Mouse (Mus musculus) stomach, postnatal 0 days (tissue): ENCODE results near the gene Rnf168. TPM values are rescaled to one million over a fixed set of nuclear protein-coding genes. Genes with fewer than 3 reads are reported as not detected.
"Not testable (repeated sequence)": the region's sequence is repeated elsewhere in the genome, so short reads cannot be mapped to it uniquely, and the experiment has no call there.

ENCODE experiments used
- ATAC-seq: fragments of 200-750 bp; cut with Nextera tagmentation; 2 replicates; pipeline ENCODE4 v1.8.0; 2017; ENCODE audit not compliant: low FRiP score, low TSS enrichment
- DNase-seq: peaks from one replicate; pipeline ENCODE4 v3.0.0-alpha.2; 2016; ENCODE audit warnings: low spot score
- H3K27ac ChIP-seq: fragments of 300-500 bp; sonication (generic); replicated peaks from 2 replicates; pipeline ENCODE4 v1.5.1; 2014; ENCODE audit warnings: mild to moderate bottlenecking, control low read depth
- H3K27me3 ChIP-seq: fragments of 300-500 bp; sonication (generic); 2 replicates; pipeline ENCODE4 v1.6.1; 2014; ENCODE audit warnings: low read length; ENCODE audit not compliant: control insufficient read depth, insufficient read depth
- H3K36me3 ChIP-seq: fragments of 300-500 bp; sonication (generic); 2 replicates; pipeline ENCODE4 v1.6.1; 2014; ENCODE audit warnings: low read length, mixed read lengths; ENCODE audit not compliant: control insufficient read depth, insufficient read depth
- H3K4me1 ChIP-seq: fragments of 300-500 bp; sonication (generic); replicated peaks from 2 replicates; pipeline ENCODE4 v1.6.1; 2014; ENCODE audit warnings: antibody characterized with exemption; ENCODE audit not compliant: control insufficient read depth, insufficient read depth
- H3K4me2 ChIP-seq: fragments of 300-500 bp; sonication (generic); replicated peaks from 2 replicates; pipeline ENCODE4 v1.6.1; 2014; ENCODE audit warnings: low read depth, mild to moderate bottlenecking, control low read depth, moderate library complexity
- H3K4me3 ChIP-seq: fragments of 300-500 bp; sonication (generic); 2 replicates; pipeline ENCODE4 v1.5.1; 2014; ENCODE audit warnings: low read depth, low read length, control low read depth
- H3K9ac ChIP-seq: fragments of 300-500 bp; sonication (generic); 2 replicates; pipeline ENCODE4 v1.6.1; 2014; ENCODE audit warnings: mild to moderate bottlenecking, low read length, control low read depth, mixed read lengths
- H3K9me3 ChIP-seq: fragments of 300-500 bp; sonication (generic); 2 replicates; pipeline ENCODE4 v1.6.1; 2016; ENCODE audit warnings: low read length; ENCODE audit not compliant: control insufficient read depth
- CTCF ChIP-seq: IDR thresholded peaks from 2 replicates; pipeline ENCODE4 v1.5.1; 2016; ENCODE audit warnings: antibody characterized with exemption, low read depth, mild to moderate bottlenecking, moderate library complexity
- EP300 ChIP-seq: optimal IDR thresholded peaks from 2 replicates; pipeline ENCODE3; 2016; ENCODE audit warnings: antibody characterized with exemption
- WGBS: fragments of 180-500 bp; shearing (Covaris S2); extraction: QIAGEN DNeasy Blood & Tissue Kit; methylation state at CpG from one replicate; pipeline ENCODE4 v1.1.7; 2014; 5-methylcytosine and 5-hydroxymethylcytosine counted together
- polyA plus RNA-seq: library from polyadenylated mRNA; unstranded; fragments of >200 nt; fragmentation: Nextera tagmentation; extraction: Ambion mirVana; gene quantifications from 2 replicates; pipeline ENCODE4 v1.2.1, GENCODE M21; 2015

The Rnf168 gene
- polyA plus RNA-seq, 1 experiment from 2014 or later = 20.2 TPM

- DNase-seq = peak; percentile 70
- H3K4me2 ChIP-seq = peak overlapping the region; percentile 79
- 0% methylated on average over 38 of the region's 41 CpGs for WGBS
- no peaks in the 10 kb centered on the region for H3K36me3 ChIP-seq
- TF ChIP-seq CTCF = no peak
- no peaks in the 10 kb centered on the region for H3K9me3 ChIP-seq
- peak overlapping the region; percentile 76 for H3K4me3 ChIP-seq
- no peaks in the 10 kb centered on the region for H3K4me1 ChIP-seq
- peak overlapping the region; percentile 86 for H3K9ac ChIP-seq
- peak; percentile 48 for ATAC-seq
- H3K27ac ChIP-seq = peak overlapping the region; percentile 97
- H3K27me3 ChIP-seq = no peaks in the 10 kb centered on the region
Measured at GRCm38 (mm10) chr16:32246351-32246791, 30.9 kb upstream of the Rnf168 start.

- Histone ChIP-seq H3K9me3 (no peaks in the 10 kb centered on the region), H3K4me3 (peak within 1 kb of the TSS; percentile 76), H3K4me1 (no peaks in the 10 kb centered on the region), H3K36me3 (no peaks in the 10 kb centered on the region), H3K27me3 (no peaks in the 10 kb centered on the region), H3K27ac (peak within 1 kb of the TSS; percentile 97), H3K9ac (peak within 1 kb of the TSS; percentile 86), H3K4me2 (peak within 1 kb of the TSS; percentile 79)
- ATAC-seq = peak; percentile 99
- peak; percentile 98 for DNase-seq
- under 1% methylated on average over 27 of the region's 48 CpGs for WGBS
- TF ChIP-seq CTCF (no peak), EP300 (no peak)
Measured at GRCm38 (mm10) chr16:32246952-32247370, 30.3 kb upstream of the Rnf168 start, which contains the start of the genes Fbxo45 and Wdr53. TSS of gene Fbxo45 (minus strand) at chr16:32247158. TSS of gene Wdr53 (plus strand) at chr16:32247227.

- H3K4me1 ChIP-seq, H3K9ac ChIP-seq, H3K9me3 ChIP-seq, H3K27ac ChIP-seq, ATAC-seq, H3K27me3 ChIP-seq, H3K36me3 ChIP-seq, DNase-seq, H3K4me2 ChIP-seq, H3K4me3 ChIP-seq: not testable (repeated sequence)
- peak; percentile 62 for TF ChIP-seq CTCF
- WGBS = 89% methylated on average over 2 of the region's 2 CpGs
Measured at GRCm38 (mm10) chr16:32264225-32264624, 13.0 kb upstream of the Rnf168 start.

GRCm38 (mm10) chr16:32271291-32271690 lies 6.0 kb upstream of the Rnf168 start, which contains the start of gene Smco1:
TSS of gene Smco1 (plus strand) at chr16:32271468.
- ATAC-seq (no peak), DNase-seq (no peak)
- WGBS = 78% methylated on average over 11 of the region's 11 CpGs
- H3K27ac ChIP-seq = no peak within 1 kb of the TSS
- H3K9ac ChIP-seq = no peak within 1 kb of the TSS
- H3K36me3 ChIP-seq = no peaks in the 10 kb centered on the region
- no peaks in the 10 kb centered on the region for H3K27me3 ChIP-seq
- H3K4me3 ChIP-seq = no peak within 1 kb of the TSS
- no peak for TF ChIP-seq CTCF
- TF ChIP-seq EP300 = no peak
- H3K9me3 ChIP-seq = no peaks in the 10 kb centered on the region
- H3K4me2 ChIP-seq = no peak within 1 kb of the TSS
- H3K4me1 ChIP-seq = no peaks in the 10 kb centered on the region

- H3K9ac ChIP-seq = no peak overlapping the region
- H3K27ac ChIP-seq = no peak overlapping the region
- no peak overlapping the region for H3K4me2 ChIP-seq
- TF ChIP-seq EP300 (no peak), CTCF (peak; percentile 63)
- peak; percentile 35 for DNase-seq
- H3K36me3 ChIP-seq = no peaks in the 10 kb centered on the region
- no peak for ATAC-seq
- no peaks in the 10 kb centered on the region for H3K27me3 ChIP-seq
- no peaks in the 10 kb centered on the region for H3K9me3 ChIP-seq
- H3K4me3 ChIP-seq = no peak overlapping the region
- 0 out of 2 replicates have a peak, but pooled peaks cover 1% of the 10 kb centered on the region for H3K4me1 ChIP-seq
- WGBS = 41% methylated on average over 9 of the region's 9 CpGs
Measured at GRCm38 (mm10) chr16:32273338-32273737, 3.9 kb upstream of the Rnf168 start.

- 90% methylated on average over 6 of the region's 6 CpGs for WGBS
Measured at GRCm38 (mm10) chr16:32275041-32275440, 2.2 kb upstream of the Rnf168 start.

More at GRCm38 (mm10) chr16:32275041-32275440, 2.2 kb upstream of the Rnf168 start:
- no peak for TF ChIP-seq EP300
- TF ChIP-seq CTCF = no peak
- no peaks in the 10 kb centered on the region for H3K9me3 ChIP-seq
- no peaks in the 10 kb centered on the region for H3K27me3 ChIP-seq
- no peak for ATAC-seq
- H3K4me3 ChIP-seq = no peak overlapping the region
- 0 out of 2 replicates have a peak, but pooled peaks cover 2% of the 10 kb centered on the region for H3K4me1 ChIP-seq
- no peak overlapping the region for H3K4me2 ChIP-seq
- H3K27ac ChIP-seq = no peak overlapping the region
- no peaks in the 10 kb centered on the region for H3K36me3 ChIP-seq
- DNase-seq = no peak
- no peak overlapping the region for H3K9ac ChIP-seq
